Mouse (Mus musculus) inflammation-experienced regulatory T-cells, adult 16 weeks (primary cell): Measurements from ENCODE around the gene Mrto4. TPM values are rescaled to one million over a fixed set of nuclear protein-coding genes. Genes with fewer than 3 reads are reported as not detected.

Experiments
- polyA plus RNA-seq: library from polyadenylated mRNA; unstranded; fragments of 100-300 nt; shearing (Covaris generic); gene quantifications from one replicate; pipeline ENCODE4 v1.2.1, GENCODE M21; 2017

The Mrto4 gene
- 81.1 TPM for polyA plus RNA-seq

GRCm38 (mm10) chr4:139351931-139352711, at the start of gene Mrto4, which contains the start of the genes Emc1 and Ubr4:
Mrto4 (minus strand) TSS chr4:139352576.
Emc1 (plus strand) TSS chr4:139352587.
Ubr4 (plus strand) TSS chr4:139352609.

GRCm38 (mm10) chr4:139310171-139310898, 42.0 kb downstream of the Mrto4 start, which contains the start of the genes Pqlc2 and Akr7a5:
Pqlc2 (minus strand) TSS chr4:139310708.
Akr7a5 (plus strand) TSS chr4:139310744.

Other genes starting within 250 kb of the Mrto4 start
- 381 TPM for gene Minos1, start 221.5 kb downstream of the Mrto4 start, polyA plus RNA-seq
- 781 TPM for gene Capzb, start 159.7 kb downstream of the Mrto4 start, polyA plus RNA-seq
- gene Pqlc2, start 41.9 kb downstream of the Mrto4 start, polyA plus RNA-seq = 13.7 TPM
- gene Akr7a5, start 41.8 kb downstream of the Mrto4 start, polyA plus RNA-seq = 15.6 TPM
- gene Emc1, start within 50 bp of the Mrto4 start, polyA plus RNA-seq = 65.8 TPM
- gene Ubr4, start within 50 bp of the Mrto4 start, polyA plus RNA-seq = 57.1 TPM
- 1.8 TPM for gene Iffo2, start 178.0 kb upstream of the Mrto4 start, polyA plus RNA-seq